Mouse (Mus musculus) gonadal fat pad, adult 2 months (tissue): Measurements from ENCODE around the gene Itih5. TPM values are rescaled to one million over a fixed set of nuclear protein-coding genes. Genes with fewer than 3 reads are reported as not detected.

Experiments
- DNase-seq: peaks from one replicate; pipeline ENCODE4 v3.0.0-alpha.2; 2012; ENCODE audit warnings: low read depth
- polyA plus RNA-seq: library from polyadenylated mRNA; depleted of rRNA; stranded (reverse); fragments of >200 nt; gene quantifications from 2 replicates; pipeline ENCODE4 v1.2.3, GENCODE M21; 2012

Gene Itih5
- polyA plus RNA-seq, 1 experiment, result 82.6 TPM

DNA sequence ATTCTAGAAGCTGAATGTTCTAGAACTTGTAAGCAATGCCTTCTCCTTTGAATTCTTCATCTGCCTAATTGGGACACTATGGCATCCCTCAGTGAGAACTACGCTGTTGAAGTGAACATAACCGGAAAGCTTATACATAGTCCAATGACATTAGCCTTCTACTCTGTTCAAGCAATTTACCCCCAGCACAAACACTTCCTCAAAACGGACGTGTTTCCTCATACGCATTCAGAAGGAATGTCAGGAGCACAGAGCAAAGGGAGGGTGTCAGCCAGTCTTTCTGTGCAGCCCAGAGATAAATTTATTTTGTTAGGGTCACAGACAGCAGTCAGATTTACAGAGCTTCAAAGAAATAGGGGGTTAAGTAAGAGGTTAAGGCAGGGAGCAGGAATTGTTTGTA is 108.0 kb downstream of the Itih5 start:
- no peak for DNase-seq

DNA sequence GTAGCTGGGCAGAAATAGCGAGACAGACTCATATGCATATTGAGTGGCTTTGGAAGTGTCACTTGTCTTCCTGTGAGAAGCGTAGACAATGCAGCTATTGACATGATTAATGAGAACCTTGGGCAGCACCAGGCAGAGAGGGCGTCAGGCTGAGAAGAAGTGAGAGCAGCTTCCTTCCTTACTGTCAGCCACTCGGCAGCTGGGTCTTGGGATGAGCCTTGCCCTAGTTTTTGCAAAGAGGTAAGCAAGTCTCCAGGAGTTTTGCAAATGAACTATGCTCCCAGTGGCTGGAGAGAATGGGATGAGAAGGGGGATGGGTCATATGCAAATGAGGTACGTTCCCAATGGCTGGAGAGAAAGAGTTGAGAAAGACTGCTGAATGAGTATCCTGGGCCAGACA is 109.4 kb downstream of the Itih5 start:
- no peak for DNase-seq

DNA sequence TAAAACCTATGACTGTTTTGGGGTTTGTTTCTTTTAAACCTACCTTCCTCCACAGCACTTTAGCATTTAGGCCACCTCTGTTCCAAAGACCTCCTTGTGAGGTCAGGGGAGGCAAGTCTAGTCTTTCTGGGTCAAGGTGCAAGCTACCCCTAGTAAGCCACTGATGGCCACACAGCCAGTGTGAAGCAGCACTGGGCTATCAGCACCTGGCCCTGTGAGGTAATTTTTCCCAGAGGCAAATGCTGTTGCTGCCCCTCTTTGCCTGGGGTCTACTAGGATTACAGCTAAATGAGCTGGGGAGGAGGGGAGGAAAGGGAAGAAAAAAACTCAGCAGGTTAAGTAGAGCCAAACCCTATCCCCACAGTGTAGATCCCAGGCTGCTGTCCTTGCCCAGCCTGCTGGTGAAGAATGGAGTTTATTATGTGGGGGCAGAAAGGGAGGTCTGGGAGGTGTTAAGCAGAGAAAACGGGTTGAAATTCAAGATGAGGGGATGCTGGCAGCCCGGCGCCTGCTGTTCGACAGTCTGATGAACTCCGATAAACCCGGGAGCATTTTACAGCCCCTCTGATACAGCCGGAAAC is 110.6 kb downstream of the Itih5 start:
- no peak for DNase-seq

DNA sequence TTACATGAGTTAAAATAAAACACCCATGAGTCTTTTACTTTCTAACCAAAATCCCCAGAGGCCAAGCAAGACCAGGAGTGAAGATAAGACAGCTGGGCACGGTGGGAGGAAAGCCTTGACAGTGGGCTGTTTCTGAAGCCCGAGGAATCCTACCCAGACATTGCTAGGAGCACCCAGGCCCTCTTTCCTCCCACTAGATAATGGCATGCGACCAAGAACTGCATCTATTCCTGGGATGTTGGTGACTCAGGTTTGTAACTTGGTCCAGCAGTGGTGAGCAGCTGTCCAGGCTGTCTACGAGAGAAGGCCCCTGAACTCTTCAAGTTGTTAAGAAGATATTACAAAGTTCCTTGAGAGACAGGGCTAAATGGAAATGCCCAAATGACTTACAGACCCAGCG is 112.5 kb downstream of the Itih5 start:
- DNase-seq, result no peak

DNA sequence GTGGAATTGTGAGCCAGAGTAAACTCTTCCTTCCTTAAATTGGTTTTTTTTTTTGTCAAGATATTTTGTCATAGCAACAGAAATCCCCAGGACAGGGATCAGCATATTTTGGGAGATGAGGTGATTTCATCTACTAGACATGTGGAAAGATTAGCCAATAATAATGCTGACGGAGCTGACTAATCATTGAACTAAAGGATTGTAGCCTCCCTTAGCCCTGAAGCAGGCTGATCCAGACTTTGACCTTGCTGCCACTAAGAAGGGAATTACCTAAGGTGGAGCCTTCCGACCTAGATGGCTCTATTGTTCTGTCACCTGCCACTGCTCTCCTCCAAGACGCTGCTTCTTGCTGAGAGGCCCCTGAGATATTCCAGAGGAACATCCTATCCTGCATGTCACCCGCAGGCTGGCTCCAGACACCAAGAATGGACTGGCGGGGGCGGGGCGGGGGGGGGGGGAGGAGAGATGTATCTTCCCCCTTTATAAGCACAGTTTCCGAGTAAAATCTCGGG is 119.3 kb downstream of the Itih5 start:
- no peak for DNase-seq

DNA sequence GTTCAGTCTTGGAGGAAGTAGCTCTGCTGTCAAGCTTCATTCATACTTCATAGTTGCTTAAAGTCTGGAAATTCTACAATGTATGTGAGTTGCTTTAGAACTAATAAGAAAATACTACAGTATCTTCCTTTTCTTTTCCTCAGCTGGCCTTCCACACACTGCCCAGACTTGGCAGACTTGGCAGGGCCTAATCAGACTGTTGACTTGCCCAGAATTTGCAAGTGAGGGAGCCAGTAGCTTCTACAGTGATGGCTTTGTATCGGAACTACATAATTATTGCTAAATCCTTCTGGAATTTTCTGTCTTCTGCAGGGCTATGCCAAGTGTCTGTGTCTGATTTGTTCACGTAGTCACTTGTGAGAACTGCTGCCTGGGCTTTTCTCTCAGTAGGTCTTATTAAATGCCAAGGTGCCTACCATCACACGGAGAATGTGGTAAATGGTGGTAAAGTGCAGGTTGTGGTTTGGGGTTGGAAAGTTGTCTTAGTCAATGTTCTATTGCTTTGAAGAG is 120.2 kb downstream of the Itih5 start:
- no peak for DNase-seq

DNA sequence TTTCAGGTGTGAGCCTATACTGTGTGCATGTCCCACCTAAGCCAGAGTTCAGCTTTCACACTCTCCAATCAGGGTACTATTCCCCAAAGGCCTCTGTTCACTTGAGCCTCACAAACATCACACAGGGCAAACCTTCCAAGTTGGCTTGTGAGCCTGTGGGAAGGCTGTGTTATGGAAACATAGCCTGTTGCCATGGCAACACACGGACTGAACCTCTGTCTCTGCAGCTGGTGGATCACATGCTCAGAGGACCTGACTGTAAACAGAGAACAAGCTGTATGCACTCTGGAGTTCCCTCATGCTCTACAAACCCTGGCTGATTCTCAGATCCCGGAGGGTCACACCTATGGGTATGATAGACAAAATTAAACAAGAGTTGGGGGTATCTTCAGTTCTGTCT is 122.8 kb downstream of the Itih5 start:
- DNase-seq, result no peak

DNA sequence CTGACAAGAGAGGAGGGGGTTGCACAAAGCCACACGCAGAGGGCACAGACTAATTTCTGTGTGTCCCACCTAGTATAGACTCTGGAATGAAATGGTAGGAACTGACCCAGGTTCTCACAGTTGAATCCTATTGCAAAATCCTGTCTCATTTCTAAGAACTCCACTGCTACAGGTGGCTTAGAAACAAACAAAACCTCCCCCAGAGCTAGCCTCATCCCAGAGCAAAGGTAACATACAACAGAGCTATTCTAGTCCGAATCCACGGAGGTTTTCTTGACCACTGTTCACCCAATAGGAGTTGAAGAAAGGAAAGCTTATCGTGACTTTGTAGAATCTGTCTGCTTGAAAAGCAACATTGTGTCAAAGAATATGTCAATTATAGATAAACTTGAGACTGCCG is 130.3 kb downstream of the Itih5 start:
- no peak for DNase-seq

DNA sequence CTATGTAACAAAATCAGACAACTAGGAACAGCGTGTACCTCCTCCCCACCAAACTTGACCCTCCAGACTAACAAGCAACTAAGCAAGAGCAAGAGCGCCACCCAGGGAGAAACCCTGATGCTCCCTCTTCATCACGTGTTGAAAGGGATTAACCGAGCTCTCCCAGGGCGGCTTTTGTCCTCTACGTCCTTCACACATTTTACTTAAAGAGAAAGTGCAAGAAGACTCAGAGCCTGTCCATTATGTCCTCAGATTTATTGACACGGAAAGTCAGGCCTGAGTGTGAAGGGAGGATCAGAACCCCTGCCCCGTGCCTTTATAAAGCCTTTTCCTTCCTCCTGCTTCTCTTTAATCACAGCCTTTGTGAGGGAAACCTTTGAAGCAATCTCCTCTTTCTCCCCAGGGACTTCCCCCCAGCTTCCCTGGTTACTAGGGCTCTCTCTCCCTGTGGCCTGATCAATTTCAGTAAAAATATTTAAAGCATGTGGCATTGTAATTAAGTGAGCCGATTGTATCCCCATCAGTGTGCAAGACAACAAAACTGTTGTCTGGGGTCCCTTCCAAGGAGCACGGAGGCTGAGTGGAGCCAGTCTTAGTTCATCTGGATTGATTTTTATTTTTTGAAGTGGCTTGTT is 131.4 kb downstream of the Itih5 start:
- no peak for DNase-seq

DNA sequence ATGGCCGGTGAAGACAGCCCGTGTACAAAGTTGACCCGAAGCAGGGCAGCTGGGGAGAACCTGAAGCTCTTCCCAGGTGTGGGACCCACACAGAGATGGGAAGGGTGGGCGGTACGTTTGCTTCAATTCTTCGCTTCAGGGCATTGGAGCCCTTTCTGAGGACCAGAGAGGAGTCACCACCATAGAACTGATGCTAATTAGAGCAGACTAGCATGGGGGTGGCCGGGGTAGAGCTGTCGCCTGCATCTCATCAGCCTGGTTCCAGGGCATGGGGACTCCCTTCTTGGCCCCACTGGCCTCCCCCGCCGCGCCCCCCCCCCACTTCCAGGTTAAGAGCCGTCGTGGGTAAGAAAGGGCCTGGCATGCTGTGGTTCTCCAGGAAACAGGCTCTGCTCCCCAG is 132.6 kb downstream of the Itih5 start:
- no peak for DNase-seq

DNA sequence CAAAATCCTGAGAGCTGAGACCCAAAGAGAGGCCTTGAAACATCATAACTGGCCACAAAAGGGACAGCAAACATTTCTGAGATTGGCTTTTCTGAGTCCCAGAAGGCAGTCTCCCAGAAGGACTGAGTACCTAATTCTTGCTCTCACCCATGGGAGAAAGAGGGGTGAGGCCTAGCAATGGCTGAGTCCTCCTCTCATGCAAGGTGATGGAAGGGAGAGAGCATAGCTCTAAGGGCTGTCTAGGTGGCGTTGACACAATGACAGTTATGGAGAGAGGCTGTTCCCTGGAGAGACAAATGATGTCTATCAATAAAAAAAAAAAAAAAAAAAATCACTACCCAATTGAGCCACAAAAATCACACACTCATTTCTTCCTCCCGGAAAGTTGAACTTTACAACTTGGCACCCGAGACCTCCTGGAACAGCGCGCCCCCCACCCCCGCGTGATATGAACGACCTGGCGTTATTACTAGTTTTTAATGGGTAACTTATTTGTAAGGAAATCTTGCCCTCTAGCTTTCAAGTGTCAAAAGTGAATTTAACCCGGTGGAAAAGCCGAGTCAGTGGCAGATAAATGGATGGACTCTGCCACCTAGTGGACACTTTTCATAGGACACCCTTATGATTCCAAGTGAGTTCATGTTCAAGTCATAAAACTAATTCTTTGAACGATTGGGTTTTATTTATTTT is 134.9 kb downstream of the Itih5 start:
- DNase-seq, result no peak

DNA sequence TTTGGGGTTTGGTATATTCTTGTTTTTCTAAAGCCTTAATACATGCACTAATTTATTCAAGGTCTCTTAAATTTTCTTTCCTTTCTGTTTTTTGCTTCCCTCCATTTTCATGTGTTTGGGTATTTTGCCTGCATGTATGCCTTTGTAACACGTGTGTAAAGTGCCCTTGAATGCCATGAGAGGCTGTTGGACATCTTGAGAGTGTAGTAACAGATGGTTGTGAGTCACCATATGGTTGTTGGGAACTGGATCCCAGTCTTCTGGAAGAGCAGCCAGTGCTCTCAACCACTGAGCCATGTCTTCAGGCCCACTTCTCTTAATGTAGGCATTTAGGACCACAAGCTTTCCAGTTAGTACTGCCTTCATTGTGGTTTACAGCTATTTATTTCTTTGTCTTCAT is 135.5 kb downstream of the Itih5 start:
- DNase-seq, result no peak

DNA sequence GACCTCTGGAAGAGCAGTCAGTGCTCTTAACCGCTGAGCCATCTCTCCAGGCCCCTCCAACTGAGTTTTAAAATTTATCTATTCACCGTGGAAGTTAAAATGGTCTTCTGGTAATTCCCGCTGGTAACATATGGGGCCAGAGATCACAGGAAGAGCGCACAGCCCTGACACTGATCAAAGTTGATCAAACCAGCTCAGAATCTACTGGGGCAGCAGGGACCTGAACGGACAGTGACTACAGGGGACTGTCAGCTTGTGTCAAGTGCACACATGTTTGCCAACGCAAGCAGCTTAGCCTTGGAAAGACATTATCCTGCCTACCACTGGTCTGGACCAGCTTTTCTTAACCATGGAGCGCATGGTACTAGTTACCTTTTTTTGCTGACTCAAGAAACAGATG is 136.7 kb downstream of the Itih5 start:
- no peak for DNase-seq

DNA sequence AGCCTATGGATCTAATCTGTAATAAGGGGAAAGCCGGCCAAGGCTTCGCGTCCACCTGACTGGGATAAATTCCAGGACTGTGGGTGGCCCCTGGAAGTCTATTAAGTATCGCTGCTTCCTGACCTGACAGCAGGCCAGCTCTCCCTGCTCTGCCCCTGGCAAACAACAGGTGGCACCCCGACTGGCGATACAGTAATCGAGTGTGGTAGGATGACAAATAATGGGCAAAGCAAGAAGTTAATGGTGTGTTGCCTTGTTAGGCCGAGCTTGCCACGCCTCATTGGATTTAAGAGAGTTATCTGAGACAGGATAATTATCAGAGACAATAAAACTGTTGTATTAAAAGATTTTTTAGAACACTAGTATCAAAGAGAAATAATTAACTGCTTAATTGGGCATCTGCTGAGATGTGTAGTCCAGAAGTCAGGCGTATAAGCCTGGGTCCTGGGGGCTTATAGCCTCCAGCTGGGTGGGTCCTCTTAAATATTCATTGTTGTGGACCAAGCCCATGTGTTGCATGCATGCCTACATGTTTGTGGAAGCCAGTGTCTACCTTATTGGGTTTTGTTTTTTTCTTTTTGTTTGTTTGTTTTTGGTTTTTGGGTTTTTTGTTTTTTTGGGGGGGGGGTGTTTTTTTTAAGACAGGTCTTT is 140.3 kb downstream of the Itih5 start:
- DNase-seq, result no peak

DNA sequence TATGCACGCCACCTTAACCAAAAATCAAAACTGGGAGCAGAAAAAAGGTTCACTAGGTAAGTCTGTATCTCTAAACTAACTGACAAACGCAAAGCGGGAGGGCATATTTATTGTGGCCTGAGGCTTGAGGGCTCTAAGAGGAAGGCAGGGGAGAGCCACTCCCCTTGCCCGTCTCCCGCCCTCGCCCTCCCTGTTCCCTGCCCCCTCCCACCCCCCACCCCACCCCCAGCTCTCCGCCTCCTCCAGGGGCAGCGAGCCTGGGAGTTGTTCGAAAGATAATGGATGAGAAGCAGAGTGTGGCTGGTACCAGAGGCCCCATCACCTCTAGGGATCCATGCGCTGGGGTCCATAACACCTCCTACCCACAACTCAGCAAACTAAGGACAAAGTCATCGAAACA is 142.5 kb downstream of the Itih5 start:
- no peak for DNase-seq

DNA sequence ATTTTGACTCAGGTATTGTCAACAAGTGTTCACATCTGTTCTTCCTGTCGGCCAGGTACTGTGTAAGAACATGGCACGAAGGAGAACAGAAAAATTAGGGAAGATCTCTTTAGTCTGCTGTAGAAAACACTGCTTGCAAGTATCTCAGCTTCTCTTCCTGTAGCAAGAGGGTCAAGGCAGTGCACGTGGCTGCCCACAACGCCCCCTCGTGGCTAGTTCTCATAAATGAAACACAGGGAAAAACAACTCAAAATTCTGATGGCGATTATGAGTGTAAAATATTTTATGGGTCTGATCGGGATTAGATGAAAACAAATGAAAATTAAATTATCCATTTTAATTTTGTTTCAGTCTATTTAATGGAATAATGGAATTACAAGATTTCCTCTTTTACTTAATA is 146.9 kb downstream of the Itih5 start:
- DNase-seq, result no peak

DNA sequence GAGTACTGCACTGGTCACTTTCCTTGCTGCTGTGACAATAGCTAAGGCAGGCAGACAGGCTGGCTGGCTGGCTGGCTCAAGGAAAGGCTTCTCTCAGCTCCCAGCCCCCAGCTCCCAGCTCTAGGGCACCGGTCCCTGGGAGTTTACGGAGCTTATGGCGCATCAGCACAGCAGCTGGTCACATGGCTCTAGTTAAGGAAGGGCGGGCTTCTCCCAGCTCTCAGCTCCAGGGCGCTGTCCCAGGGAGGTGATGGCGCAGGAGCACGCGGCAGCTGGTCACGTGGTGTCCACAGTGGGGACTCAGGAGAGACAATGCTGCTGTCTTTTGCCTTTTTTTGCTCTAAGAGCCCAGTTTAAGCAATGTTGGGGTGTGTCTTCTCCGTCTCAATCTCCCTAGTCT is 147.4 kb downstream of the Itih5 start:
- DNase-seq, result no peak

DNA sequence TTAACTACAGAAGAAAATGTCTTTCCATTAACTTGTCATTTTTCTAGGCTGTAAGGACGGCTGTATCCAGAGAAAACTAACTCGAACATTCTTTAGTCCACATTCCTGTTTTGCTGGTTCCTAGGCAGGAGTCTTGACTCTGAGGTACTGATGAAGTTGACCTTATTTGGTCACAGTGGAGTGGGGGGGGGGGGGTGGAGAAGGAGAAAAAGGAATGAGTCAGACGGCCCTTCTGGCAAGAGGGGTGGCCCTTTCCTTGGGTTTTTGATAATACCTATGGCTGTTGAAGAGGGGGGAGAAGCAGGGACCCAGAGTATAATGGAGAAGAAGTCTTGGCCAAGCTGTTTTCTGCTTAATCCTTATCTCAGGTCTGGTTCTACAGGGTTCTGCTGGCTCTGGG is 148.0 kb downstream of the Itih5 start:
- DNase-seq, result no peak

DNA sequence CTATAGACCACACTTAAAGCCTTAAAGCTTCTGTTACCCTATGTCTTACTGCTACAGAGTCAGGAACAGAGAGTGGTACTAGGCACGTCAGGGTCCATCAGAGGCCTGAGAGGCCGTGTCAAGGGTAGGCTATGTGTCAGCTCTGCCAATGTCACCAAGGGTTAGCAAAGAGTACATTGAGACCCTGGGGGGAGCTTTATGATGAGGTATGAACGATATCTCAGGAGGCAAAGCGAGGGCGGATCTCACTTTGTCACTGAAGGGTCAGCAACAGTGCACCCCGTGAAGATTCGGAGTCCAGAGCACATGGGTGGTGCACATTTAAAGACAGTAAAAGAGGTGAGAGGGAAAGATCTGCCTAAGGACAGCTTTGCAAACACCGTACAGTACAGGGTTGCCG is 148.6 kb downstream of the Itih5 start:
- no peak for DNase-seq

DNA sequence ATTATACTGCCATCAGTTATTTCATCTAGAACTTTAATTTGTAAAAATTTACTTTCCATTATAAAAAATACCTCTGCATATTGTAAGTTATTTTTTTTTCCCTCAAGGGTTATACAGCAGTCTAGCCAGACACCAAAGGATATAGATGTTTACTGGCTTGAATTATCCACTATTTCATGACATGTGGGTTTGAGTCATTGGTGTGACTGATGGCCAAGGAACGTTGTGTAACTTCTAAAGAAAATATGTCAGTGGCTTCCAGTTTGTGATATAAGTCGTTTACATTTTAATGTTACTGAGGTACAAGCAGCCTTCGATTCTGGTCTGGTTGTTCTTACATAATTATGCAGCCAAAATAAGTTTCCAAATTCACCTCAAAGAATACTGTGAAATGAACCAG is 151.5 kb downstream of the Itih5 start:
- no peak for DNase-seq
